Mouse (Mus musculus) embryonic fibroblast, embryonic 13.5 days (primary cell): ENCODE results near the gene Rbm44.

Experiments used
- CTCF ChIP-seq: IDR thresholded peaks from 2 replicates; pipeline ENCODE4 v1.5.1; 2011; ENCODE audit warnings: mild to moderate bottlenecking, control low read depth, low read length, moderate library complexity, borderline replicate concordance; ENCODE audit not compliant: insufficient read depth
- POLR2A ChIP-seq: IDR thresholded peaks from 2 replicates; pipeline ENCODE4 v1.6.1; 2011; ENCODE audit warnings: low read depth, mild to moderate bottlenecking, control low read depth, low read length, moderate library complexity

- TF ChIP-seq CTCF (no peak), POLR2A (no peak)
Observed at GRCm38 (mm10) chr1:91101709-91102440, 43.0 kb upstream of the Rbm44 start.
